16 mouse cellular contexts compared by ENCODE assay signal in genomic region chr9:79525000-79525399, GRCm38 (mm10).
"Had no signal": no experiment of that assay in that cellular context is flagged by ENCODE, and none has a peak within 500 bp of the region (broad histone marks: within the 10 kb centered on the region; RNA-seq: fewer than 3 reads in every experiment).

No protein-coding gene starts in this region.

- H3K4me3 ChIP-seq: midbrain, embryonic 10.5 days; midbrain, embryonic 12.5 days; midbrain, embryonic 15.5 days; myocyte; neural tube, embryonic 12.5 days; stomach, embryonic 15.5 days had no signal

- H3K27me3 ChIP-seq: midbrain, embryonic 12.5 days; midbrain, embryonic 15.5 days; neural tube, embryonic 12.5 days; stomach, embryonic 15.5 days had no signal

- H3K36me3 ChIP-seq: midbrain, embryonic 10.5 days; midbrain, embryonic 12.5 days; midbrain, embryonic 15.5 days; neural tube, embryonic 12.5 days; stomach, embryonic 15.5 days had no signal

- H3K9ac ChIP-seq: liver, embryonic 14.5 days; lung, embryonic 14.5 days; midbrain, embryonic 12.5 days; midbrain, embryonic 15.5 days; neural tube, embryonic 12.5 days; stomach, embryonic 15.5 days had no signal

- ATAC-seq: midbrain, embryonic 15.5 days had no signal

- H3K4me1 ChIP-seq: midbrain, embryonic 10.5 days; midbrain, embryonic 12.5 days; midbrain, embryonic 15.5 days; neural tube, embryonic 12.5 days; stomach, embryonic 15.5 days had no signal

- H3K4me2 ChIP-seq: lung, embryonic 14.5 days; midbrain, embryonic 12.5 days; midbrain, embryonic 15.5 days; neural tube, embryonic 12.5 days; stomach, embryonic 15.5 days had no signal

- DNase-seq: lung, adult 18-20 months; lung, embryonic 14.5 days; lung, postnatal 10 days; lung, postnatal 4 days; right cerebral cortex, postnatal 14 days; thymus, adult 2 months; thymus, postnatal 25 days; thymus, postnatal 4 days had no signal

- H3K27ac ChIP-seq: liver, embryonic 14.5 days; midbrain, embryonic 10.5 days; midbrain, embryonic 12.5 days; midbrain, embryonic 15.5 days; neural tube, embryonic 12.5 days; stomach, embryonic 15.5 days; stomach, postnatal 0 days had no signal

- H3K9me3 ChIP-seq: midbrain, embryonic 10.5 days; midbrain, embryonic 12.5 days; midbrain, embryonic 15.5 days; neural tube, embryonic 12.5 days; stomach, embryonic 15.5 days had no signal
